7 mouse cellular contexts compared by ENCODE assay signal in the genomic region with DNA sequence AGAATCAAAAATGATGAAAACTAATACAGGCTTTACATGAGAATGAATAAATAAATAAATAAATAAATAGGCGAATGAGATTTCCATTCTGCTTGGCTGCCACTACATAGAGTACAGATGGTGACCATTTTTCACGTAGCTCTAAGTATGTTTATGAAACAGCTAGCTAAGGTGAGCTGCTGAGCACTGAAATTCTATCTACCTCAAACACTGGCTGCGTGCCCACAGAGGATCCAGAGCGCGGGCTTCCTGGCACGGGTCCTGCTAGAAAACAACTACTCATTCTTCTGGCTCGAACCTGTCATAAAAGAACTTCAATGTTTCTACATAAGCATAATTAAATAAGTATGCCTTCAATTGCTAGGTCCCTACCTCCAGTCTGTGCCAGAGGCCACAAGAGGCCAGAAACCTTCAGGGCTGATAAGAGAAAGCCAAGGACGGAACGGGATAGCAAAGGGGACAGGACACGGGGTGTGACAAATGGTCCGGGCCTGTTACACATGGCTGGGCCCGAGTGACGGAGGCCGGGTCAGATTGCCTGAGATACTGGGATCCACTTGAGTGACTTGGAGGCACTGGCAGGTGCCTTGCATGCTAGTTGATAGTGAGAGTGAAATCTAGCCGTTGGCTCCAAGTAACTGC. TPM values are rescaled to one million over a fixed set of nuclear protein-coding genes. Genes with fewer than 3 reads are reported as not detected.
DNase-seq lines count a peak whose midpoint lies in the region; ATAC-seq and TF ChIP-seq lines count a peak whose summit lies in the region.

No protein-coding gene starts in this region.

- peak overlapping the region; percentile 21; the same call in 1 of the 2 replicates for H3K4me2 ChIP-seq in limb, embryonic 13.5 days (replicated peaks)

- DNase-seq in NIH3T3 (ENCODE audit: low read depth): peak; percentile 52
- DNase-seq in adrenal gland, adult 8-10 months: peak; percentile 81
- peak; percentile 46 for DNase-seq in gastrocnemius, postnatal 25 days
- no peak for DNase-seq in left cerebral cortex, adult 2 months (ENCODE audit: extremely low spot score in 1 of 2, low spot score in 2 of 2)
- no peak for DNase-seq in forebrain, embryonic 10.5 days (ENCODE audit: extremely low spot score, low spot score)
- DNase-seq in spleen, postnatal 4 days (ENCODE audit: low spot score in 2 of 2): no peak

- WGBS in limb, embryonic 13.5 days: 47% methylated on average over 15 of the region's 15 CpGs
- WGBS in forebrain, embryonic 10.5 days: 90% methylated on average over 15 of the region's 15 CpGs

- H3K27me3 ChIP-seq in limb, embryonic 13.5 days: no peaks in the 10 kb centered on the region
- no peaks in the 10 kb centered on the region for H3K27me3 ChIP-seq in forebrain, embryonic 10.5 days (ENCODE audit: poor library complexity, severe bottlenecking)

- intact Hi-C loops in left cerebral cortex, adult 2 months (cut with DNase I): no loop called here

- TF ChIP-seq CTCF in left cerebral cortex, adult 2 months (IDR thresholded peaks at IDR 0.05): no peak

- H3K27ac ChIP-seq in limb, embryonic 13.5 days: peak overlapping the region; percentile 72; the same call in 1 of the 2 replicates
- H3K27ac ChIP-seq in left cerebral cortex, adult 2 months: no peak overlapping the region
- H3K27ac ChIP-seq in forebrain, embryonic 10.5 days: no peak overlapping the region

- peak; percentile 57 for ATAC-seq in limb, embryonic 13.5 days (ENCODE audit: low FRiP score, low read depth)

- no peaks in the 10 kb centered on the region for H3K9me3 ChIP-seq in limb, embryonic 13.5 days
- no peaks in the 10 kb centered on the region for H3K9me3 ChIP-seq in forebrain, embryonic 10.5 days

- H3K9ac ChIP-seq in limb, embryonic 13.5 days: no peak overlapping the region

- no peaks in the 10 kb centered on the region for H3K36me3 ChIP-seq in limb, embryonic 13.5 days
- no peaks in the 10 kb centered on the region for H3K36me3 ChIP-seq in forebrain, embryonic 10.5 days (replicated peaks)

- H3K4me3 ChIP-seq in limb, embryonic 13.5 days: no peak overlapping the region
- no peak overlapping the region for H3K4me3 ChIP-seq in left cerebral cortex, adult 2 months
- H3K4me3 ChIP-seq in forebrain, embryonic 10.5 days: no peak overlapping the region

- peaks cover 40% of the 10 kb centered on the region for H3K4me1 ChIP-seq in limb, embryonic 13.5 days
- H3K4me1 ChIP-seq in forebrain, embryonic 10.5 days: peaks cover 21% of the 10 kb centered on the region

RNA-seq across cellular contexts. Expression of a gene that starts 37.7 kb away (rescaled TPM):
- 10 to 100 TPM; 11.3 to 14.2 (median 12.7) TPM for total RNA-seq in adrenal gland, adult 8-10 months (2022)
- 1 to 10 TPM; 2.9 to 3.6 TPM for total RNA-seq in gastrocnemius, postnatal 25 days (2021)
- 12.5 and 13.1 TPM in 2 replicates for polyA plus RNA-seq in limb, embryonic 13.5 days (2015; fragmentation: Nextera tagmentation; extraction: Ambion mirVana)
- 10 to 100 TPM in 1 of 2 experiments, 1 to 10 TPM in 1; 9.6 to 12.6 TPM for total RNA-seq in left cerebral cortex, adult 2 months (2021)
- 24.2 and 25.9 TPM in 2 replicates for polyA plus RNA-seq in forebrain, embryonic 10.5 days (2016; fragmentation: Nextera tagmentation; extraction: Ambion mirVana)

Comparison
In these comparisons a context has a peak if more than half of its experiments do, and no peak if none do; other contexts are left out.
1. DNase-seq: peak in NIH3T3 (single experiment), adrenal gland, adult 8-10 months (single experiment) and gastrocnemius, postnatal 25 days (single experiment); none in left cerebral cortex, adult 2 months (0 of 2), forebrain, embryonic 10.5 days (single experiment) and spleen, postnatal 4 days (0 of 2).